Mouse (Mus musculus) liver, adult (tissue): Measurements from ENCODE around the gene Mical1.

ENCODE experiments used
- GATA4 ChIP-seq: IDR thresholded peaks from 2 replicates; pipeline ENCODE4 v1.6.1; 2014; ENCODE audit warnings: mild to moderate bottlenecking, low read length; ENCODE audit not compliant: insufficient replicate concordance

The Mical1 gene

GRCm38 (mm10) chr10:41472962-41473481 lies 3.1 kb upstream of the Mical1 start:
- TF ChIP-seq GATA4, result no peak

- TF ChIP-seq GATA4, result peak; percentile 81
Observed at GRCm38 (mm10) chr10:41473782-41474468, 2.2 kb upstream of the Mical1 start.

DNA sequence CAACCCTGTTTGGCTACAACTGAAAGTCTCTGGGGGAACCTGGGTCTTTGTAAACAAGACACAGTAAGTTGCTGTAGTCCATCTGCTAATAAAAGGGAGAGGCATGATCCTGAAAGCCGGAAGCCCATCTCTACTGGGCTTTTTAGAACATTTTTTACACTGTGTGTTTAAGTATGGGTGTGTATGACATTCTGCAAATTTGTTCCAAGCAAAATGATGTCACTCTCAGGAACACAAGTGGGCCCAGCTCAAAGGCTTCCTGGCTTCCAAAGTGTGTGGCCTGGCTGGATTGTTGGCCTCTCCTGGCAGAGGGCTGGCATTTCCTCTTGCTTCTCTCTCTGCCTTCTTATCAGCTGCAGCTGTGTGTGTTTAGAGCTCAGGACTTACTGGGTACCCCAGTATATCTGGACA lies 1.1 kb upstream of the Mical1 start:
- no peak for TF ChIP-seq GATA4

GRCm38 (mm10) chr10:41477018-41477277 lies 834 bp downstream of the Mical1 start:
- TF ChIP-seq GATA4, result no peak

- TF ChIP-seq GATA4, result no peak
Observed at GRCm38 (mm10) chr10:41477278-41478181, 1.4 kb downstream of the Mical1 start.

DNA sequence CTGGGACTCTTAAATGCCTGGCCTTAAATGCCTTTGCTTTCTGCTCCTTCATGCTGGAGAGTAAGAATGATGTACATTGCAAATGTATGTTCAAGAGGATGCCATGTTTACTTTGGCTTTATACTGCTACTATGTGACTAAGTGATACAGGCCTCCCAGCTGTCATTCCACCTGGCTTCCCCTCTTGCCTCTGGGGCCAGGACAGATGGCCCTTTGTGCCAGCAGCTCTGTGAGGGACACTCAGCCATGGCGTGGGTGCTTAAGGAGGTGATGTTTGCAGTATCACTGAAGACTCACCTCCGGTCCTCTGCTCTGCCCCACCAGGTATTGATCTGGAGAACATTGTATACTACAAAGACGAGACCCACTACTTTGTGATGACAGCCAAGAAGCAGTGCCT lies 3.8 kb downstream of the Mical1 start:
- TF ChIP-seq GATA4, result no peak

GRCm38 (mm10) chr10:41480938-41481880 lies 5.1 kb downstream of the Mical1 start:
- no peak for TF ChIP-seq GATA4

GRCm38 (mm10) chr10:41482446-41482845 lies 6.3 kb downstream of the Mical1 start:
- TF ChIP-seq GATA4, result no peak

- no peak for TF ChIP-seq GATA4
Observed at GRCm38 (mm10) chr10:41485778-41486177, 9.7 kb downstream of the Mical1 start.

DNA sequence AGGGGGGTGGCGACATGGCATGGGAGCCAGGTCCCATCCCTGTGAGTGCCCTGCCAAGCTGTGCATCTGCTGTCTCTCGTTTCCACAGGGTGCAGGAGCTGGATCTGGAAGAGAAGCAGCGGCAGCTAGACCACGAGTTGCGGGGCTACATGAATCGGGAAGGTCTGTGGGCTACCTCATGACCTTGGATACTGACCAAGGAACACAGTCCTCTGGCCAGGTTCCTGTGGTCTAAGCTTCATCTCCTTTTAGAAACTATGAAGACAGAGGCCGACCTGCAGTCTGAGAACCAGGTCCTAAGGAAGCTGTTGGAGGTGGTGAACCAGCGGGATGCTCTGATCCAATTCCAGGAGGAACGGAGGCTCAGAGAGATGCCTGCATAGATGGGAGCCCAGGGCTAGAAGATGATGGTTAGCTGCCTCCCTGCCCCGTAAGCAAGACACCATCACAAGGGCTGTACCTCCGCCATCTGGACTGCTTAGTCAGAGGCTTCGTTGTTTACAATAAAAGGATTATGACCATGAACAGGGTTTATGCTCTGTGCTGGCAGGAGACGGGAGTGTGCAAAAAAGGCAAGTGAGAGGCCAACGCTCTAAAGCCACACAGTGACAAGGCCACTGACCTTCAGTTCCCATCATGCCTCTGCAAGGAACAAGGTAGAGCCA lies 10.5 kb downstream of the Mical1 start:
- TF ChIP-seq GATA4, result no peak

DNA sequence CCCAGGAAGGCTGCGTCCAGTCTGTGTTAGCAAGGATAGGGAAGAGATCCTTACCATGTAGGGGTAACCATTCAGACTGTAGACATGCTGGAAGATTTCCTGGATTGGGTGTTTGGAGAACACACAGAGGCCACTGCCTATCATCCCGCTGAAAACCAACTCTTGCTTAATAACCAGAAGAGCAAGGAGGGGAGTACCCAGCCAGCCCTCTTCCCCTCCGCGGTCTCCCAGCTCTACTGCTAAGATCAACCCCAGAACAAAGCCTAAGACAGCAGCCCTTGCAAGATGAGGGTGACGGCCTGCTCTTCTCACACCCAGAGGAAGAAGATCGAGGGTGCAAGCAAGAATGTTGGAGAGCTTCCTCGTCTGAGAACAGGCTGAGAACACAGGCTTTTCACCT lies 12.8 kb downstream of the Mical1 start:
- no peak for TF ChIP-seq GATA4

DNA sequence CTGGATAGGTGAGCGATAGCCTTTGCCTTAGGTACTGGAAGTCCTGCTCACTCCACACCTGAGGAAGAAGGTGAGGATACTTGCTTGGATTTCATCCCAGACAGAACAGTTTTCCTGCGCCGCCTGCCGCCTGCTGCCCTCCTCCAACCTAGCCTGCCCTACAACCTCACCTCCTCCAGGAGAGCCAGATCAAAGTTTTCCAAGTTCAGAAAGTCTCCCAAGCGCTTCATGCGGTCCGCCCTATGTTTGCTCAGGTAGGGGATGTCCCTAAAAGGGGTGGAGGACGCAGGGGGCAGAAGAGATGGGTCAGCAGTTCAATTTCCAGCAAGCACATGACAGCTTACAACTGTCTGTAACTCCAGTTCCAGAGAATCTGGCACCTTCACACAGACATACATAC lies 13.2 kb downstream of the Mical1 start:
- no peak for TF ChIP-seq GATA4

GRCm38 (mm10) chr10:41489708-41490517 lies 13.8 kb downstream of the Mical1 start, which contains the start of the genes Smpd2 and Ppil6:
Gene Smpd2, minus strand, starts transcription at chr10:41490369.
Gene Ppil6, plus strand, starts transcription at chr10:41490439.
- no peak for TF ChIP-seq GATA4

DNA sequence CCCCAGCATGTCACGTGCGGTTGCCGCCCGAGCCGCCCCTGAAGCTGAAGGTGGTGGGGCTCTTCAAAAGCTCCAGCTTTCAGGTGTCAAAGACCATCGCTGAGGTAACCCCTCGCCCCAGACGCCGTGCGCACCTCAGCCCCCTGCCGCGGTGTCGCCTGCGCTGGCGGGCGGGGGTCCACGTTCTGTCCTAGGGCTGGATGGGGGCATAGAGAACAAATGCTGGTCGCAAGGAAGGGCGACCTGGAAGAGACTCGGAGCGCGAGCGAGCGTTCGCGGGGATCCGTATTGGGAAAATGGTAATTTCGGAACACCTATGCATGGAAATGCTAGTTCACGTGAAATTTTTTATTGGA lies 14.4 kb downstream of the Mical1 start:
- TF ChIP-seq GATA4, result no peak
